Mouse (Mus musculus) liver, adult (tissue): Measurements from ENCODE around the gene Abcc3.

ENCODE experiments used
- GATA4 ChIP-seq: IDR thresholded peaks from 2 replicates; pipeline ENCODE4 v1.6.1; 2014; ENCODE audit warnings: mild to moderate bottlenecking, low read length; ENCODE audit not compliant: insufficient replicate concordance

The Abcc3 gene

GRCm38 (mm10) chr11:94392672-94393109, at the start of gene Abcc3:
TSS of gene Abcc3 (minus strand) at chr11:94392997.
- TF ChIP-seq GATA4: no peak

- no peak for TF ChIP-seq GATA4
These were observed 49.0 kb upstream of the Abcc3 start for GRCm38 (mm10) chr11:94441752-94442151.

GRCm38 (mm10) chr11:94441122-94441521, 48.3 kb upstream of the Abcc3 start:
- TF ChIP-seq GATA4: no peak

GRCm38 (mm10) chr11:94440421-94440820, 47.6 kb upstream of the Abcc3 start:
- TF ChIP-seq GATA4: no peak

DNA sequence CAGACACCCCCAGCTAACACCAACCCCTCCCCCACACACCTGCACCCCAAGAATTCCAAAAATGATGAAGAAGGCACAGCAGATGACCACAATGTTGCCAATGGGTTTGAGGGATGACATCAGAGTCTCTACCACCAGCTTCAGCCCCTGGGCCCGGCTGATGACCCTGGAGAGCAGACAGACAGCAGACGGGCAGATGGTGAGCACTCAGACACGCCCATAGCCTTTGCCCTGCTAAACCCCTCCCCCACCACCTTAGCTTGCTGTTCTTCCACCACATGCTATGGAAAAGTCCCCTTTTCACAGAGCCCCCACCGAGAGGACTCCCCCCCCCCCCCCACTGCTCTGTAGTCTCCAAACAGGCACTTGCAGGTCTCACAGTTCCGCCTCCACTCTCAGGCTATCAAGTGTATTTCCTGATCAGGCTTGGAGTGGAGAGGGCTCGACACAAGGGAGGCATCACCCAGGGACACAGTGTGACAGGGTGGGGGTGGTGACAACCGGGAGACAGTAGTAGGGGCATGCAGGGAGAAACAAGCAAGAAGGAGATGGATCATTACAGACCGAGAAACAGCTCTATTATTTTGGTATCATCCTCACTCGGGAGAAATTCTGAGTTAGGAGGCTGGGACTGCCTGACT, 36.3 kb upstream of the Abcc3 start:
- TF ChIP-seq GATA4: no peak

GRCm38 (mm10) chr11:94428091-94428835, 35.5 kb upstream of the Abcc3 start:
- TF ChIP-seq GATA4: no peak

DNA sequence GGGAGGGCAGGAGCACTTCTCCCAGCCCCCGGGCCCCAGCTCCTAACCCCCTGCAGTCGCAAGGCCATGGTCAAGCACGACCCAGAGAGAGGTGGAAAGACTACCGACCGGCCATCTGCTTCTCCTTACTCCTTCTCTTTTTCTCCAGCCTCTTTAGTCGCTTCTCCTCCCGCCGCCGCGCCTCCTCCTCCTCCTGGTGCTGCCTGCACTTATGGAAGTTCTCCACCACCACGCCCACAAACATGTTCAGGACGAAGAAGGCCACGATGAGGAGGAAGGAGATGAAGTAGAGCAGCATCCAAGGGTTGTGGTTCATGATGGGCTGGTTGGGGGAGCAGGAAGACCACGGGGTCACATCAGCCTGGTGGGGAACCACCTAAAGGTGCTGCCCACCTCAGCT, 32.9 kb upstream of the Abcc3 start:
- TF ChIP-seq GATA4: no peak

- TF ChIP-seq GATA4: no peak
These were observed 32.4 kb upstream of the Abcc3 start for GRCm38 (mm10) chr11:94425215-94425614.

GRCm38 (mm10) chr11:94424380-94424779, 31.6 kb upstream of the Abcc3 start:
- TF ChIP-seq GATA4: no peak

DNA sequence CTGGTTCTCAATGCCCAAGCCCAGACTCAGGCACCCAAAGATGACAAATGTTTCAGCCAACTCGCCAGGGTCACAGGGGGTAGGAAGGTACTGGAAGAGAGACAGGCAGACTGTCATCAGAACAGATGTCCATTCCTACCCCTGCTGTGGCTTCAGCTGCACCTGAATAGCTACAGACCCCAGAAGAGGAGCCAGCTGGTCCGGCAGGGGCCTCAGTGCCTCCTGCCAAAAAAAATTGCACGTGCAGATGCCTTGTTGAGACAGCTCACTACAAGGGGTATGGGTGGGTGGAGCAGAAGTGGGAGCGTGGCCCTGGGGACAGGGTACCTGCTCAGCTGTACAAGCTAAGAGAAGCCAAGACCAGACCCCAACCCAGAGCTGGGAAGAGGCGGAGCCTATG, 31.1 kb upstream of the Abcc3 start:
- TF ChIP-seq GATA4: no peak

- no peak for TF ChIP-seq GATA4
These were observed 28.2 kb upstream of the Abcc3 start for GRCm38 (mm10) chr11:94420991-94421390.

DNA sequence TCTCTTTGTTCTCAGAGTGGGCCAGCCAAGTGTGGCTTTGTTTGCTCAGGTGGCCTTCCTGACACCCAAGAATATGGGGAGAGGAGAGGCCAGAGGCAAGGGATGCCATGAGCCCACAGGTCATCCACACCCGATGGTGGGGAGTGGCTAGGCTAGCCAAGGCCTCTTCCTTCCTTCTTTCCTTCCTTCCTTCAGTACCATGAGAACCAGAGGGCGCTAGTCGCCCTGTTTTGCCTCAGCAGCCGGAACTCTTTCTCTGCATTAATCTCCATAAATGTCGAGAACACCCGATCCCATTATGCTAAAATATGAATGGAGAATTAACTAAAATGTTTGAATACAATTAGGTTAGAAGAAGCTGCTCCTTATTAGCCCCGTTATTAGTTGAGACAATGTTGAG, 27.5 kb upstream of the Abcc3 start:
- TF ChIP-seq GATA4: no peak

GRCm38 (mm10) chr11:94419004-94419727, 26.4 kb upstream of the Abcc3 start:
- no peak for TF ChIP-seq GATA4

DNA sequence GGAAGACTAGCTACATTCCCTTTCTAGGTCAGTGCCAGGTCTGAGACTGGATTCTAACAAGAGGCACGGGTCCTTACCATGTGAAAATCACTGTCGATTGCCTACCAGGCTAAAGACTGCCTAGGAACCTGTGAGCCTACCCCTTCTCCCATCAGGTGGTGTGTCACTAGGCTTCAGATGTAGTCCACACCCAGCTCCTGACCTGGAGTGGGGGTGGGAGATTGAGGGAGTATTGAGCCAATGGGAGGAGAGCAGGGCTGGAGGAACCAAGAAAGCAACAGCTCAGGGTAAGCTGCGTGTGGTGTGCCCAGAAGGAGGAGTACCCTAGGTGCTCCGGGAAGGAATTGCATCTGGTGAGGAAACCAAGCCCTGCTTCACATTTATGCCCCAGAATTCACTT, 21.2 kb upstream of the Abcc3 start:
- TF ChIP-seq GATA4: no peak

- TF ChIP-seq GATA4: no peak
These were observed 20.7 kb upstream of the Abcc3 start for GRCm38 (mm10) chr11:94413516-94413915.

DNA sequence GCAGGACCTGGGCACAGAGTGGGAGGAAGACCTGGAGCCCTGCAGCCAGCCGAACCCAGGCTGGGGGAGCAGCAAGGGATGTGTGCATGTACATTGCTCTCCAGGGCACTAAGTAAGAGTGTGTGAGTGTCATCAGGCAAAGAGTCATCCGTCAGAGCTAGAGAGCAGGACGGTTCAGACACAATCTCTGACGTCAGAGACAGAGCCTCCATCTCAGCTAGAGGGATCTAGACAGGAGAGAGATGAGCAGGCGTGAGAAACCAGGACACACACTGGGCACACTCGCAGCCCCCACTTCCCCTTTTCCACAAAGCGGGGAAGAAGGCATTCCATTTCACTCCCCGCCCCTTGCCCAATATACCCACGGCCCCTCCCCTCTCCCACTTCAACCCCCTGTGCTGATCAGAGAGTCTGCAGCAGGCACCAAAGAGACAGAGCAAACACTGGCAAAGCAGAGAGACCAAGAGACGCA, 20.2 kb upstream of the Abcc3 start:
- no peak for TF ChIP-seq GATA4

- no peak for TF ChIP-seq GATA4
These were observed 19.8 kb upstream of the Abcc3 start for GRCm38 (mm10) chr11:94412562-94412961.
